In the genomic region with DNA sequence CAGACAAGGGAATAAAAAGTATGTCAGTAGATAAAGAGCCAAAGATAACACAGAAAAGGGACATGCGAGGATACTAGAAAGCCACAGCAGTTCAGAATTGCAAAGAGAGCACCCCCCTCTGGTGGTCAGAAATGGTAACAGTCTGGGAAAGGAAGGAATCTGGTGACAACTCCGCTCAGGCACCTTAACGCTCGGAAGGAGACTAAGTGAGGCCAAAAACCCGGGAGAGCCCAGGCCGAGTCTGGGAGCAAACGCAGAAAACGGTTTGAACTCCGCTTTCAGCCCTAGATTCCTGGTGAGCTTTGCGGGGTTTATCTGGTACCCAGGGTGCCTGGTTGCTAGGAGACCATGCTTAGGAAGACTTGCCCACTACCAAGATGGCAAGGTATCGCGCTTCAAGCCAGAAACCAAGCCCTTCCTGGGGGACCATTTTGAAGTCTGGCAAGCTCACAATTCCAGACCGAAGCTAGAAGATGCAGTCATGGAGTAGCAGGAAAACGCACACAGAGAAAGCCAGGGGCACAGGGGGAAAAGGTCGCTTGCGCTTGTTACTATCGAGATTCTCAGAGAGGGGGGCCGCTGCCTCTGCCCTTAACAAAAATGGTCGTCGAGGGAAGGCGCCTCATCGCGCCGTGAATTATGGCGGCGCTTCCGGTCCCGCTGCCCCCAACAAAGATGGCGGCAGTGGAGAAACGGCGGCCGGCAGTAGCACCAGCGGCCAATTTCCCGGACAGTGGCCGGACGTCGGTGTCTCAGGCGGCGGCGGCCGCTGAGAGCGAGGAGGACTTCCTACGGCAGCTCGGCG, we compare ENCODE assay signal across 8 mouse cellular contexts. TPM values are rescaled to one million over a fixed set of nuclear protein-coding genes. Genes with fewer than 3 reads are reported as not detected.
DNase-seq lines count a peak whose midpoint lies in the region; ATAC-seq lines count a peak whose summit lies in the region.

A gene (plus strand): TSS at position 599 of the 805 bp plus-strand sequence.

- H3K36me3 ChIP-seq in hindbrain, embryonic 12.5 days, result peaks cover 5% of the 10 kb centered on the region; the same call in 1 of the 2 replicates

- peak within 1 kb of the TSS; percentile 98 for H3K27ac ChIP-seq in hindbrain, embryonic 12.5 days

- peak within 1 kb of the TSS; percentile 92 for H3K4me3 ChIP-seq in hindbrain, embryonic 12.5 days

- DNase-seq in Muller cell, postnatal 12 days (ENCODE audit: inconsistent ontology term), result peak; percentile 97
- peak; percentile 93 for DNase-seq in cerebellum, adult 9-11 months
- DNase-seq in frontal cortex, postnatal 10 days (ENCODE audit: low spot score in 2 of 2), result peak; percentile 89 to 90
- DNase-seq in layer of hippocampus, postnatal 14 days (ENCODE audit: low spot score in 2 of 2), result peak; percentile 95 to 97
- DNase-seq in lung, postnatal 14 days, result peak; percentile 89
- peak; percentile 91 for DNase-seq in retina, adult 2 months (ENCODE audit: low read depth, low spot score)
- DNase-seq in thymus, postnatal 36 days, result peak; percentile 84 to 86

- H3K4me1 ChIP-seq in hindbrain, embryonic 12.5 days, result peaks cover 27% of the 10 kb centered on the region

- H3K4me2 ChIP-seq in hindbrain, embryonic 12.5 days (replicated peaks), result peak within 1 kb of the TSS; percentile 71

- peak within 1 kb of the TSS; percentile 93 for H3K9ac ChIP-seq in hindbrain, embryonic 12.5 days

- WGBS in hindbrain, embryonic 12.5 days, result under 1% methylated on average over 45 of the region's 45 CpGs

- H3K9me3 ChIP-seq in hindbrain, embryonic 12.5 days (replicated peaks), result no peaks in the 10 kb centered on the region

- H3K27me3 ChIP-seq in hindbrain, embryonic 12.5 days, result no peaks in the 10 kb centered on the region; the same call in 1 of the 2 replicates

- peak; percentile 83 for ATAC-seq in hindbrain, embryonic 12.5 days (ENCODE audit: low FRiP score)

RNA-seq across cellular contexts. Expression of the gene that starts here (rescaled TPM):
- polyA plus RNA-seq in hindbrain, embryonic 12.5 days (2016; fragmentation: Nextera tagmentation; extraction: Ambion mirVana), result 68.1 and 69.4 TPM in 2 replicates
- total RNA-seq in layer of hippocampus, postnatal 14 days (2021), result 10 to 100 TPM; 72.3 to 73.2 TPM

Comparison
In these comparisons a context has a peak if more than half of its experiments do, and no peak if none do; other contexts are left out.
1. Peak in every context shown above with its lines: DNase-seq, ATAC-seq, H3K4me3 ChIP-seq and H3K27ac ChIP-seq.